Mouse (Mus musculus) kidney, postnatal 14 days (tissue): ENCODE measurements around the gene Usf2.

ENCODE experiments used
- DNase-seq: peaks from one replicate; pipeline ENCODE4 v3.0.0; 2022; ENCODE audit warnings: mixed read lengths

Usf2 gene

GRCm38 (mm10) chr7:30956756-30957366 lies at the start of gene Usf2:
Usf2 (minus strand) TSS chr7:30956803.
- DNase-seq, result peak; percentile 89

GRCm38 (mm10) chr7:31002650-31003049 lies 46.0 kb upstream of the Usf2 start:
- peak; percentile 33 for DNase-seq

- DNase-seq, result peak; percentile 83
These were observed 44.0 kb upstream of the Usf2 start for GRCm38 (mm10) chr7:31000505-31001020.

GRCm38 (mm10) chr7:30996491-30996890 lies 39.9 kb upstream of the Usf2 start:
- no peak for DNase-seq

GRCm38 (mm10) chr7:30993986-30994385 lies 37.4 kb upstream of the Usf2 start:
- DNase-seq, result no peak

GRCm38 (mm10) chr7:30992148-30992547 lies 35.5 kb upstream of the Usf2 start:
- no peak for DNase-seq

GRCm38 (mm10) chr7:30988519-30989162 lies 32.0 kb upstream of the Usf2 start:
- no peak for DNase-seq

- no peak for DNase-seq
These were observed 28.8 kb upstream of the Usf2 start for GRCm38 (mm10) chr7:30985357-30985756.

GRCm38 (mm10) chr7:30981703-30982102 lies 25.1 kb upstream of the Usf2 start:
- DNase-seq, result no peak

- DNase-seq, result peak; percentile 92
These were observed 17.1 kb upstream of the Usf2 start, which contains the start of gene Fam187b for GRCm38 (mm10) chr7:30973501-30974289. Fam187b (plus strand) TSS chr7:30973790.

GRCm38 (mm10) chr7:30973251-30973500 lies 16.6 kb upstream of the Usf2 start, which contains the start of gene Lsr:
Lsr (minus strand) TSS chr7:30973464.
- DNase-seq, result no peak

- no peak for DNase-seq
These were observed 16.0 kb upstream of the Usf2 start for GRCm38 (mm10) chr7:30972426-30973250.

- no peak for DNase-seq
These were observed 15.3 kb upstream of the Usf2 start for GRCm38 (mm10) chr7:30971901-30972300.

GRCm38 (mm10) chr7:30969174-30969573 lies 12.6 kb upstream of the Usf2 start:
- DNase-seq, result no peak

- DNase-seq, result no peak
These were observed 12.0 kb upstream of the Usf2 start for GRCm38 (mm10) chr7:30968611-30969010.

- no peak for DNase-seq
These were observed 10.1 kb upstream of the Usf2 start for GRCm38 (mm10) chr7:30966657-30967056.

- DNase-seq, result no peak
These were observed 9.1 kb upstream of the Usf2 start for GRCm38 (mm10) chr7:30965677-30966076.

- DNase-seq, result no peak
These were observed 7.8 kb upstream of the Usf2 start for GRCm38 (mm10) chr7:30964366-30964765.

GRCm38 (mm10) chr7:30962862-30963261 lies 6.3 kb upstream of the Usf2 start:
- no peak for DNase-seq

- no peak for DNase-seq
These were observed 3.3 kb upstream of the Usf2 start for GRCm38 (mm10) chr7:30959786-30960349.

- DNase-seq, result no peak
These were observed 2.4 kb upstream of the Usf2 start for GRCm38 (mm10) chr7:30958866-30959487.
